Mouse (Mus musculus): ENCODE data around the gene Olfr1177-ps.

Olfr1177-ps gene

GRCm38 (mm10) chr2:88346392-88346791 is at the start of gene Olfr1177-ps:
Gene Olfr1177-ps, minus strand, starts transcription at chr2:88346492.
- no peak for DNase-seq

GRCm38 (mm10) chr2:88386762-88387161 is 40.5 kb upstream of the Olfr1177-ps start, which contains the start of gene Olfr1178:
Gene Olfr1178, plus strand, starts transcription at chr2:88387062.
- no peak for DNase-seq

GRCm38 (mm10) chr2:88356304-88356703 is 10.0 kb upstream of the Olfr1177-ps start:
- DNase-seq, result no peak

- no peak for DNase-seq
Measured at GRCm38 (mm10) chr2:88336421-88336820, 9.9 kb downstream of the Olfr1177-ps start, which contains the start of gene Olfr1176. Gene Olfr1176, plus strand, starts transcription at chr2:88336721.

- DNase-seq, result no peak
Measured at GRCm38 (mm10) chr2:88327115-88327514, 19.2 kb downstream of the Olfr1177-ps start, which contains the start of gene Olfr1175-ps. Gene Olfr1175-ps, minus strand, starts transcription at chr2:88327215.

- DNase-seq, result no peak
Measured at GRCm38 (mm10) chr2:88315035-88315434, 31.3 kb downstream of the Olfr1177-ps start, which contains the start of gene Olfr1174-ps. Gene Olfr1174-ps, minus strand, starts transcription at chr2:88315135.

Measured in thymus, postnatal 36 days (tissue).